Mouse (Mus musculus): ENCODE measurements around the gene Cldn15.
"Not testable (repeated sequence)": the region's sequence is repeated elsewhere in the genome, so short reads cannot be mapped to it uniquely, and the experiment has no call there.

Cldn15 gene

DNA sequence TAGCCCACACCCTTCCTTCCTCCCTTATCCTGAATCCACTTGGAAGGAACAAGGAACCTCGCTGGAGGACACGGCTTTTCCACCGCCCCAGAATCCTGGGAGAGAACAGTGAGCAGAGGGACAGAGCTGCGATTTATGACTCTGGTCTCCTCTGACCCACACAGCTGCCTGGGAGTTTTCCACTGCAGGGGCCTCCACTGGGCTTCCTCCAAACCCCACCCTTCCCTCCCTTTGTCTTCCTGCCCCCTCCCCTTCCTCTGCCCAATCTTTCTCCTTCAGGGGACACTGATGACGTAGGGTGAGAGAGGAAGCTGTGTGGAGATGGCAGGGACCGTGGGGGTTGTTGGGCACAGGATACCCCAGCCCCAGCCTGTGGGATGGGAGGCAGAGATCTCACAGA lies at the start of gene Cldn15:
TSS of gene Cldn15 (plus strand) at position 286 of the 400 bp plus-strand sequence.
- peak; percentile 78 for DNase-seq (ENCODE audit: low read depth, low spot score)

DNA sequence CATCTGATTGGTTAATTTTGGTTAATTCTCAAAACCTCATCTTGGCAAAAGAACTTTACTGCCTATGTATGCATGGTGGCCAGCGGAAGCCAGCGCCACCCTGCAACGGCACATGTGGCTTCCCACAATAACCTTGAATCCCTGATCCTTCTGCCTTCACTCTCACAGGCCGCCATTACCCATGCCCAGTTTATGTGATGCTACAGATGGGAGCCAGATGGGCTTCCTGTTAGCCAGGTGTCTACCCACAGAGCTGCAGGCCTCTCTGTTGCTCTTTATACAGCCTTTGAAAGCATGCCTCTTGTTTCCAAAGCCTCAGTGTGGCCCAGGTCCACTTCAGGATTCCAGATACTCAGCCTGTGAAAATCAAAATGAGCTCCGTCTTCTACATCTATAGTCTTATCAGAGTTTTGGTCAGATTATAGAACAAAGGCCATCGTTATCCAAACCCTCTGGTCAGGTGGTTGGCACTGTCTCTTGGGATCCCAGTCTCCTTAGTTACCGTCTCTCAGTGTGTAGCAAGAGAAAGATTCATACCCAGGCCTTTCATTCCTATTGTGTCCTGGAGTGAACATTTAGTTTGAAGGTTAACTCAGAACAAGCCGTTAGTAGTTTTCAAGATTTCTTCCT lies 48.7 kb upstream of the Cldn15 start:
- no peak for DNase-seq (ENCODE audit: low read depth, low spot score)

DNA sequence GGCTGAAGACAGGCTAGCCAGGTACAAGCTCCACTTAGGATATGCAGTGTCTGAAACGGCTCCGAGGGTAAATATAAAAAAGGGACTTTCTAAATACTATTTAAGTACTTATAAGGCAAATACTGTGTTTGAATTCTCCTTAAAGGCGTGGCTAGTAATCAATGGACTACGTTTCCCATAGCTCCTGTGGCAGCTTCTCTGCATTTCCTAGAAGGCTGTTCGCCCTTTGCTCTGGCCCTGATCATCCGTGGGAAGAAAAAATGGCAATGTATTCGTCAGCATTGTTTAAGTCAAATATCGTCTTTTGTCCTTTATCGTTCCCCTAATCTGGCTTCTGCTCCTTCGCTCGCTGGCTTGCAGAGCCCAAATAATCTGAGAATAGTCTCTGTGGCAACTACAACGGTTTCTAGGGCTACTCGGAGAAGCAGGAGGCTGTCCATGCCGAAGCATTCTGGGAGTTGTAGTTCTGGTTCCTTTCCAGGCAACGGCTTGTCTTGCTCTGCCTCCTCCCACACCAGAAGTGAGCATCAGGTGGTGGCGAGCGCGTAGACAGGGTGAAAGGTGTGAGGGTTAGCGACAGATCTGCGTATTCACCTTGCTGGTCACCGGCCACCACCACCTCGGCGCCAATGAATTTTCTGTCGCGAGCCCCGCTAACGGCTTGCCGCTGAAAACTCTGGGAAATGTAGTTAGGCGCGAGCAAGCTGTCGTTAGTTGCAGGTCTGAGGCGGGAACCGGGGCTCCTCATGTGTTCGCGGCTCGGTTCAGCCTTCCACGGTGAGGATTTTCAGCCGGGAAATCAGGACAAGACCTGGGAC lies 47.6 kb upstream of the Cldn15 start:
- peak; percentile 92 for DNase-seq (ENCODE audit: low read depth, low spot score)

DNA sequence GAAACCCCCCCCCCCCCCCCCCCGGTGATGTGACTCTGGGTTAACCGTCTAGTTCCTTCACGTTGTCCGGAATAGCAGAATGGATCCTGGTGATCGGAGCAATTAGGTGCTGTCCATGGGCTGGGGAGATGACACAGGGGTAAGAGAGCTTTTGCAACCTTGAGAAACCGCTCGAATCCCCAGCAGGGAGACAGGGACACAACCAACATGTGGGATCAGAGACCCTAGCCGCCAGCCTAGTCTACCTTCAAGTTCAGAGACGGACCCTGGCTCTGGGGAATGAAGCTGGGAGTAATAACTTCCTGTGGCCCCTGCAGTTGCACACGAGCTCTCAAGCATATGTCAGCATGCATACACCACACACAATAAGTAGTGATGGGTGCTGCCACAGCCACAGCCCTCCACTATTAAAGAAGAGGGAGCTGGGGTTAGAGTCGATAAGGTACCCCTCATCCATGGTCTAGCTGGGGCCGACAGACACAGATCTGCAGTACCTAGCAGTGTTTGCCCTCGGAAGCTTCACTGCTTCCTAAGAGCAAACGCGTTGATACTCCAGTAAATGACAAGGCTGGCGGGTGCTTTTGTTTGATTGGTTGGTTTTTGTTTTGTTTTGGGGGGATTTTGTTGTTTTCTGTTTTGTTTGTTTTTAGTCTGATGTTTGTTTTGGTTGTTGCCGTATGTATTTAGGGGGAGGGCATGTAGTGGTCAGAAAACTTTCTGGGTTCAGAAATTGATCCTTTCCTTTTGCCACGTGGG lies 46.7 kb upstream of the Cldn15 start:
- peak; percentile 44 for DNase-seq (ENCODE audit: low read depth, low spot score)

DNA sequence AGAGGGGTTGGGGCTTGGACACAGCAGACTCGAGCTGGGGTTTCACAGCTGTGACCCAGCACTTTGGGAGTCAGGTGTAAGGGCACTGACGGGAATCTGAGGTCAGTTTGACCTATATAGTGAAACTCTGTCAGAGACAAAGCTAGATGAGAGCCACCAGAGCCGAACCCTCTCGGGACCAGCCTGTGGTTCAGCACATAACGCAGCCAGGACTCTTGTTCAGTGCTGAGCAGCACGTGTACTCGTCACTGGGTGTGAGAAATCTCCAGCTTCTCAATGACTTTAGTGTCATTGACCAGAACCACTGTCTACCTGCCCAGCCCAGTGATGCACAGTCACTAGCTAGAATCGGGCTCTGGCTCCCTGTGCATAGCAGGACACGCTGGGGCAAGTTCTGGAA lies 43.6 kb upstream of the Cldn15 start:
- no peak for DNase-seq (ENCODE audit: low read depth, low spot score)

DNA sequence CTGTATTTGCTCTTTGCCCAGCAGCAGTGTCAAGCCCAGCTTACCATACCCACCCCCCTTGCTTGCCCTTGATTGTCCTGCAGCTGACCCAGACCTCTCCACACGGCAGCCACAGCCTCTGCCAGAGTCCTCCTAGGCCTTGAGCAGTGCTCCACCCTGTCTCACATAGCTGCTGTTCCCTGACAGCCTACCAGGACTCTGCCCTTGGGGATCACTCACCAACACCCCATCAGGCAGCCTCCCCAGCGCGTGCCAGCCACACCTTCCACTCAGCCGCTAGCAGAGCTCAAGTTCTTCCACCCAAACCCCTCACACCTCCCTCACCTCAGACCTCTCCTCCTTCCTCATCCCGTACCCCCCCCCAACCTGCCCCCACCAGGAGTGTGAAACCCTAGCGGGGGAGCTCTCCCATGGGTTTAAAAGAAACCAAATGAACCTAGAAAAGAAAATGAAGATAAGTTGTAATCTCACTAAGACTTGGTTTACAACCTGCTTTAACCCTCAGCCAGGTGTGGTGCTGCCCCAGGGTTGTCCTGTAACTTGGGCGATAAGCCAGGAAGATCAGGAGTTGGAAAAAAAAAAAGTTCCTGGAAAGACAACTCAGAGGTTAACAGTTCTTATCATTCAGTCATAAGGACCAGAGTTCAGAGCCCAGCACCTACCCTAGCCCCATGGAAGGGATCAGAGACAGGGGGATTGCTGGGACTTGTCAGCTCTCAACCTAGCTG lies 42.5 kb upstream of the Cldn15 start:
- DNase-seq (ENCODE audit: low read depth, low spot score): no peak

DNA sequence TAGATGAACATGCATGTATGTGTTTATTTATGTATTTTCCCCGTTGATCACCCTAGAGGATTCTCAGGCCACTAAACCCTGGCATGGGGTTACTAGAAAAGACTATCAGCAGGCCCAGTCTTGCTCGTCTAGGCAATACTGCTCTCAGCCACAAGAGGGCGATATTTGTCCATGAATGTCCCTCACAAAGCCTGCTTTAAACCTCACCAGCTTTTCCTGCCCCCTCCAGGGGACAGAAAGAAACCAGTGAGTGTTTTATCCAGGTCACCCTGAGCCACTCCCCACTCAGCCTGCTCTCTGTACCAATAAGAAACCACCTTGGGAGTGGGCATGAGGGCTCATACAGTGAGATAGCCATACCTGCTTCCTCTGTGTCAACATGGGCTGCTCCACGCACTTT lies 37.3 kb upstream of the Cldn15 start:
- peak; percentile 83 for DNase-seq (ENCODE audit: low read depth, low spot score)

DNA sequence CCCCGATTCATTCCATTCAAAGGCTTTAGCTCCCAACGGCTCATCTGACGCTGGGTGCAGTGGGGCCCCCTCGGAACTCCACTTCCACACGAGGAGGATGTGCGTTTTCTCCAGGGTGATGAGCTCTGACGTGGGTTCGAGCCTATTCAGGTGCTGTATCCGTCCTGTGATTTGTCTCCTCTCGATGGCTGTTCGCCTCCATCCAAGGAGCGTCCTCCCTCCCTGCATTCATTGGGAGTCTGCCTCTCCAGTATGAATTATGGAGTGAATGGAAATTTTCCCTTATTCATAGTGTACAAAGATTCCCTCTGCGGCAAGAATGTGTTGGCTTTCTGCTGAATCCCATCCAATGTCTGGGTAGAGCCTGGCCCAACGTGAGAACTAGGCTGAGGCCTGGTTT lies 34.5 kb upstream of the Cldn15 start:
- no peak for DNase-seq (ENCODE audit: low read depth, low spot score)

DNA sequence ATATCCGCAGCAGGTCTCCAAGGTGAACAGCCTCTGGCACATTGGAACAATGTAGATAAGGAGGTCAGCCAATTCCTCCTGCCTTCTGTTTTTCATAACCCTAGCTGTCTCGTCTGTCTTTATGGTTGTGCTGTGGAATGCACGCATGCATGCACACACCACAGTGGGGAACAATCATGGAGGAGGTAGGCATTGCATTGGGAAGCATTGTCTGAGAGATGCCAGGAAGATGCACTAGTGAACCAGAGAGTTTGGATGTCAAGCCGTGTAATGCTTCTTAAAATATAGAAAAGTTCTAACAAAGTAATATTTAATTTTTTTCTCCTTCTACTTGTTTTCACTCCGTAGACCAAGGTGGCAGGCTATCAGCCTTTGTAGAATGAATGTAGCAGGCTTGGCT lies 33.5 kb upstream of the Cldn15 start:
- DNase-seq (ENCODE audit: low read depth, low spot score): no peak

DNA sequence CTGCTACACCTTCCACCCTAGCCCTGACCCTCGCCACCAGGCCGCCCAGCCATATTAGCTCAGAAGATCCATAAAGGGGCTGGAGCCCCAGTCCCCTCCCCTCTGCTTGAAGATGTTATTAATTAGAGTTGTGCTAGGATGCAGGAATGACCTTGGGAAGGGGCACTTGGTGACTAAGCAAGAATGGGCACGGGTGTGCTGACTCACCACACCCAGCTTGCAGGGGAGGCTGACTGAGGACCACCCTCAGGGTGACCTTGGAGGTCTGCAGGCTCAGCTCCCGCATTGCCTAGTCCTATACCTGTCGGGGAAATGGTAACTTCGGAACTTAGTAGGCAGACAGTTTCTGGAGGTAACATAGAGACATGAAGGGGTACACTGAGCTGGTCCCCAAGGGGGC lies 32.5 kb upstream of the Cldn15 start:
- DNase-seq (ENCODE audit: low read depth, low spot score): peak; percentile 69

DNA sequence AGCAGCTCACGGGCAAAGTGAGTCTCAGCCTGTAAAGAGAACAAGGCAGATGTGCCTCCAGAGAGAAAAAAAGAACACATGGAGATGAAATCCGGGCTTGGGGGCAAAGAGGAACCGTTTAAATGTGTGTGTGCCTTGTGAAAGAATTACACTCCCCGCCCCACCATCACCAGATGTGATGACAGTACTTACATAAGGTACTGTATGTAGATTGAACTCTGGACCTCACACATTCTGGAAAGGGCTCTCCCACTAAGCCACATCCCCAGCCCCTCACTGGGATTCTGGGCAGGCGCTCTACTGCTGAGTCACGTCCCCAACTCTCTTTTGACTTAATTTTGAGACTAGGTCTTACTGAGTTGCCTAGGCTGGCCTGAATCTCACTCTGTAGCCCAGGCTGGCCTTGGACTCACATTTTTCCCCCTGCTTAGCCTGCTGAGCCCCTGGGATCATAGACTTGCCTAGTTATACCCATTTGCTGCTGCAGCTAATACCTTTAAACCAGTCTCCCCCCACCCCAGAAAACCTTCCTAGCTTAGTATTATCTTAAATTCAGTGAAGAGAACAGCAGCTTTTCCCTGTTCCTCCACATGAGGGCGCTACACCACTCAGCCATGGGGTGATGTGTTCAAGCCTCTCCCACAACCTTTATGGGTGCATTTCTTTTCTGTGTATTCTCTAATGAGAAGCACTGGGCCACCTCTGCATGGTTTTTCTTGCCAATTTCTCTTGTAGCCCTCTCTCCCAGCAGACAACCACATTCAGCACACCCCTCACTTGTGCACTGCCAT lies 30.3 kb upstream of the Cldn15 start:
- DNase-seq (ENCODE audit: low read depth, low spot score): peak; percentile 83

DNA sequence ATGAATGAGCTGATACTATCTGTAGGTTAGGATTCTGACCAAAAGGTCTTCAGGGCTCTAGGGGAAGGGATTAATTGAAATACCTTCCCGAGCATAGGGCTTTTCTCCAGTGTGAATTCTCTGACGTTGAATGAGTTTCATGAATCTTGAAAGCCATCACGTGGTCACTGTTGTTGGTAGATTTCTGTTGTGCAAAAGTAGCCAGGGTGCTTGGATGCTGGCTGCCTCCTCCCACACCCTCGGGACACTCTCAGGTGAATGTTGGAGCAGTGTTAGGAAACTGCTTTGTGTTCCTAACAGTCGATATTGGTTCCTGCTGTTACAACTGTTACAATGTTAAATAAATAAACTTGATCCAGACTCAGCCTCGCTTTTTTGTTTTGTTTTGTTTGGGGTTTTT lies 29.7 kb upstream of the Cldn15 start:
- no peak for DNase-seq (ENCODE audit: low read depth, low spot score)

DNA sequence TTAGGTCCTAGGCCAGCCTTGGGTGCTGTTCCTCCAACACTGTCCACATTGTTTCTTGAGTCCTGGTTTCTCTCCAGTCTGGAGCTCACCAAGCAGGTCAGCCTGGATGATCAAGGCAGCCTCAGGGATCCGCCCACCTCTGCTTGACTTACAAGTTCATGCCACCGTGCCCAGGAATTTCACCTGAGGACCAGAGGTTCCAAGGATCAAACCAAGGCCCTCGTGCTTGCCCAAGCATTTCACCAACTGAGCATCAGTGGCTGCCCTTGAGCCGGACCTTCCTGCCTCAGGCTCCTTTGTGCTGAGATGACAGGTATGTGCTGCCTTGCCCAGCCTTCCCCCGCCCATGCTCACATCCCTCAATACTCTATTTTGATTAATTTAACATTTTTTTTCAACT lies 28.8 kb upstream of the Cldn15 start:
- no peak for DNase-seq (ENCODE audit: low read depth, low spot score)

DNA sequence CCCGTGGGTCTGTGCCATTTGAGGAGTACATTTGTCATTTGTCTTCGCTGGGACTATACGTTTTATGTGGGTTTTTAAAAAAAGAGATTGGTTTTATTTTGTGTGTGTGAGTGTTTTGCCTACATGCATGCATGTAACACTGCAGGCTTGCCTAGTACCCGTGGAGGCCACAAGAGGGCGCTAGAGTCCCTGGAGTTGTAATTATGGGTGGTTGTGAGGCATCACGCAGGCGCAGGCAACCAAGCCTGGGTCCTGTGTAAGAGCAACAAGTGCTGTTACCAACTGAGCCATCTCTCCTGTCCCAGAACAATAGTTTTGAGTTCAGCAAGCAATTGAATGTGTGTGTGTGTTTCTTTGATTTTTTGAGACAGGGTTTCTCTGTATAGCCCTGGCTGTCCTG lies 27.1 kb upstream of the Cldn15 start:
- DNase-seq (ENCODE audit: low read depth, low spot score): peak; percentile 92

DNA sequence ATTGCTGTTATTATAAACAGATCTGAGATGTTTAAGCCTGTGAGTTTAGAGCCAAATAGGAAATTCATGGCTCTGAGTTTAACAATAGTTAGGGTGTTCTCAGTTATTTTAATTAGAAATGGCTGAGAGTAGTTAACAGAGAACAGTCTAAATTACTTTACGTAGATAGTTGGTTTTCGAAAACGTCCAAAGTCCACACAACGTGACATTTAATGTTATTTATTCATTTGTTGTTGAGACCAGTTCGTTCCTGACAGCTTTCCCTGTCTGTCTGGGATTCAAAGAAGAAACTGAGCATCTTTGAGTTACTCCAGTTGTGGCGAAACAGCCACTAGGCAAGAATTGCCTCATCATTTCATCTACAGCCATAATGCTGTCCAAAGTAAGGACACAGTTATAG lies 26.4 kb upstream of the Cldn15 start:
- not testable (repeated sequence) for DNase-seq (ENCODE audit: low read depth, low spot score)

DNA sequence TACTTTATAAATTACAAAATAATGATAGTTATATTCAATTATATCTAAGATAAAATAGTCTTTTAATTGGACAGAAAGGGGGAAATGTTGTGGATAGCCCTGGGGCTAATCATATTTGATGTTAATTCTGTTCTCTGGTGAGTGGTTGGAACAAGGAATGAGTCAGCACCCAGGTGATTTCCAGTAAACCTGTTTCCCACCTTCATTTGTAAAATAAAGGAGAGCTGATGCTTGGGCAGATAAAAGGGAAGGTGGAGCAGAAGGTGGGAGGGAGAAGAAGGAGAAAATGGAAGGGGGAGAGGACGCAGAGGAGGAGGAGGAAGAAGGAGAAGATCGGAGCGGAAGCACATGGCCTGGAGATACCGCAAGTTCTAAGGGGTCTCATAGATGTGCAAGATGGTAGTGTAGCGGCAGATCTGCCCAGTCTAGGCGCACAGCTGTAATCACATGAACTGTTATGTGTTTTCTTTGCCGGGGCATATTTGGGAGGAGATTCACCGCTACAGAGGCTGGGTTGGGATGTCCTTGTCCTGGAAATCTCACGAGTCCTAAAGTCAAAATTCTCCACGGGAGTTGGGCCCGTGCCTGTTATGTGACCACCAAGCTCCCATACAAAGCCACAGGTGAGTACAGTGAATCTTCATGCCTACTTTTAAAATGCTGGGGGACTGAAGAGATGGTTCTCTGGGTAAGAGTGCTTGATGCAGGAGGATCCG lies 25.4 kb upstream of the Cldn15 start:
- peak; percentile 90 for DNase-seq (ENCODE audit: low read depth, low spot score)

DNA sequence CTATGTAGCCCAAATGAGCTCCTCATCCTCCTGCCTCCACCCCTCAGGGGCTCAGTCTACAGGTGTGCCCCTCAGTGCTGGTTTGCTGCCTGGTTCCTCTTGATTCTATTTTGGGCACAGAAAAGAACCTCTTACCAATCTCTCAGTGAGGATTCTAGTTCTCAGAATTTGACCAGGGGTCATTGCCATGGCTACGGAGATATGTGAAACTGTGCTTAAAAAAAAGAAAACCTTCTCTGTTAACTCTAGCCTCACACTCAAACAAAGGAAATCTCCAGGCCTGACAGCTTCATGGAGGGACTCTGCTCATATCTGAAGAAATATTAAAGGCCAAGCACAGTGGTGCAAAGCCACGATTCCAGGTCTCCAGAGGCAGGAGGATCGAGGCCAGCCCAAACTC lies 23.6 kb upstream of the Cldn15 start:
- DNase-seq (ENCODE audit: low read depth, low spot score): no peak

DNA sequence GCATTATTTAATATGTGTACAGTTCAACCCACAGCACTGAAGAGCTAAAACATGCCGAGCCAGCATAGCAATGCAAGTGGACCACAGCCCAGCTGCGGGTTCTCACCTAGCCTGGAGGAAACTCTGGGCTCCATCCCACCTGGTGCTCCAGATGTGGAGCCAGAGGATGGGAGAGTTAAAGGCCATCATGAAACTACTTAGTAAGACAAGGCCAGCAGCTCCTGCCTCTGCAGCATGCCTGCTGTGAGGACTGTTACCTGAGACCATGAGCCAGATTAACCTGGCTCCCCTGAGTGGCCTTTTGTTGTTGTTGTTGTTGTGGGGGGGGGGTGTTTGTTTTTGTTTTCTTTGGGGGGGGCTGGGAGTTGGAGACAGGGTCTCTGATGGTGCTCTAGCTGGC lies 23.0 kb upstream of the Cldn15 start:
- DNase-seq (ENCODE audit: low read depth, low spot score): peak; percentile 53

DNA sequence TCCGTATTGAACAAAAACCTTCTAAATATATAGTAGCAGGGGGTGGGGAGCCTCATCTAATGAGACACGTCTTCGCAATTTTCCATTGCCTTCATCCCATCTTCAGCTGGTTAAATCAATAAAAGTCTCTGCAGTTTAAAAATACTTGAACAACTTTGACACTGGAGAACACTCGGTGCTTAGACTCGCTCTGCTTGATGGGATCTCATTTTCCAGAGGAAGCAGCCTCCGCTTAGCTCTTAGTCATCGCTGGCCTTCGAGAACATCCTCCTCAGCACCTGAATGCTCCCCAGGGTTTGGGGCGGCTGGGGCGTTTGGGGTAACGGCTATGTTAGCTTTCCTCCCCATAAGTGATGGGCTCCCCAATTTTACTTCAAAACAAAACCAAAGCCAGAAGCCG lies 21.3 kb upstream of the Cldn15 start:
- DNase-seq (ENCODE audit: low read depth, low spot score): no peak

DNA sequence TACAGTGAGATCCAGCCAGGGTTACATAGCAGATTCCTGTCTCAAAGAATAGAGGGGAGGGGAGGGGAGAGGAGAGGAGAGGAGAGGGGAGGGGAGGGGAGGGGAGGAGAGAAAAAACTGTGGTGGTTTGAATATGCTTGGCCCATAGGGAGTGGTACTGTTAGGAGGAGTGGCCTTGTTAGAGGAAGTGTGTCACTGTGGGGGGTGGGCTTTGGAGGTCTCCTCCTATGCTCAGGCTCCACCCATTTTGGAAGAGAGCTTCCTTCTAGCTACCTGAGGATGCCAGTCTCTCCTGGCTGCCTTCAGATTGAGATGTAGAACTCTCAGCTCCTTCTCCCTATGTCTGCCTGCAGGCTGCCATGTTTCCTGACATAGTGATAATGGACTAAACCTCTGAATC lies 18.5 kb upstream of the Cldn15 start:
- DNase-seq (ENCODE audit: low read depth, low spot score): peak; percentile 93

Measured in R1 (cell line).